Mouse (Mus musculus) G1E-ER4 (cell line): ENCODE data around the gene Obsl1. TPM values are rescaled to one million over a fixed set of nuclear protein-coding genes. Genes with fewer than 3 reads are reported as not detected.

ENCODE experiments used
- GATA1 ChIP-seq: IDR thresholded peaks from one replicate; pipeline ENCODE4 v1.8.0; 2012; ENCODE audit warnings: low read length, inconsistent platforms
- polyA plus RNA-seq: library from polyadenylated mRNA; stranded (reverse); fragments of >175 nt; gene quantifications from 2 replicates; pipeline ENCODE4 v1.2.3, GENCODE M21; 2012

The Obsl1 gene
- polyA plus RNA-seq, 1 experiment: not detected

- no peak for TF ChIP-seq GATA1
These were observed 27.2 kb downstream of the Obsl1 start, which contains the start of the genes Chpf and Tmem198 for GRCm38 (mm10) chr1:75478916-75479634. Chpf (minus strand) TSS chr1:75479307. Tmem198 (plus strand) TSS chr1:75479532.

GRCm38 (mm10) chr1:75478497-75478896 is 27.8 kb downstream of the Obsl1 start:
- TF ChIP-seq GATA1: no peak

GRCm38 (mm10) chr1:75477966-75478290 is 28.3 kb downstream of the Obsl1 start:
- TF ChIP-seq GATA1: no peak

GRCm38 (mm10) chr1:75477264-75477965 is 28.8 kb downstream of the Obsl1 start:
- no peak for TF ChIP-seq GATA1

GRCm38 (mm10) chr1:75476441-75476840 is 29.8 kb downstream of the Obsl1 start:
- no peak for TF ChIP-seq GATA1

- TF ChIP-seq GATA1: no peak
These were observed 36.9 kb downstream of the Obsl1 start for GRCm38 (mm10) chr1:75469287-75469825.

GRCm38 (mm10) chr1:75467215-75467927 is 38.9 kb downstream of the Obsl1 start:
- no peak for TF ChIP-seq GATA1

GRCm38 (mm10) chr1:75463652-75464204 is 42.5 kb downstream of the Obsl1 start:
- TF ChIP-seq GATA1: peak; percentile 86

- TF ChIP-seq GATA1: no peak
These were observed 43.6 kb downstream of the Obsl1 start for GRCm38 (mm10) chr1:75462636-75463035.

GRCm38 (mm10) chr1:75460297-75460696 is 46.0 kb downstream of the Obsl1 start:
- TF ChIP-seq GATA1: no peak

GRCm38 (mm10) chr1:75458789-75459684 is 47.2 kb downstream of the Obsl1 start:
- TF ChIP-seq GATA1: no peak

- no peak for TF ChIP-seq GATA1
These were observed 48.0 kb downstream of the Obsl1 start for GRCm38 (mm10) chr1:75458025-75458788.

GRCm38 (mm10) chr1:75457710-75458024 is 48.6 kb downstream of the Obsl1 start:
- no peak for TF ChIP-seq GATA1
